Mouse (Mus musculus) lung, embryonic 16.5 days (tissue): ENCODE measurements around the gene Mcam. TPM values are rescaled to one million over a fixed set of nuclear protein-coding genes. Genes with fewer than 3 reads are reported as not detected.
A peak's percentile ranks its signal among the peaks of the same experiment; 100 is the strongest.
"Not testable (repeated sequence)": the region's sequence is repeated elsewhere in the genome, so short reads cannot be mapped to it uniquely, and the experiment has no call there.

Experiments used
- ATAC-seq: fragments of 200-750 bp; cut with Nextera tagmentation; 2 replicates; pipeline ENCODE4 v1.8.0; 2017; ENCODE audit warnings: low read depth, mild to moderate bottlenecking, moderate library complexity
- H3K27ac ChIP-seq: fragments of 300-500 bp; sonication (generic); 2 replicates; pipeline ENCODE4 v1.5.1; 2014; ENCODE audit warnings: mild to moderate bottlenecking, control low read depth, low read length
- H3K27me3 ChIP-seq: fragments of 300-500 bp; sonication (generic); 2 replicates; pipeline ENCODE4 v1.6.1; 2014; ENCODE audit warnings: low read depth, low read length, mixed read lengths; ENCODE audit not compliant: control insufficient read depth, insufficient read depth
- H3K36me3 ChIP-seq: fragments of 300-500 bp; sonication (generic); 2 replicates; pipeline ENCODE4 v1.6.1; 2014; ENCODE audit warnings: low read length; ENCODE audit not compliant: control insufficient read depth, insufficient read depth
- H3K4me1 ChIP-seq: fragments of 300-500 bp; sonication (generic); replicated peaks from 2 replicates; pipeline ENCODE4 v1.6.1; 2014; ENCODE audit warnings: low read length, mixed read lengths; ENCODE audit not compliant: control insufficient read depth, insufficient read depth
- H3K4me2 ChIP-seq: fragments of 300-500 bp; sonication (generic); 2 replicates; pipeline ENCODE4 v1.6.1; 2014; ENCODE audit warnings: low read depth, low read length, control low read depth
- H3K4me3 ChIP-seq: fragments of 300-500 bp; sonication (generic); 2 replicates; pipeline ENCODE4 v1.5.1; 2014; ENCODE audit warnings: mild to moderate bottlenecking, low read length, control low read depth
- H3K9ac ChIP-seq: fragments of 300-500 bp; sonication (generic); 2 replicates; pipeline ENCODE4 v1.6.1; 2014; ENCODE audit warnings: low read length, control low read depth
- H3K9me3 ChIP-seq: fragments of 300-500 bp; sonication (generic); 2 replicates; pipeline ENCODE4 v1.6.1; 2016; ENCODE audit warnings: low read length; ENCODE audit not compliant: control insufficient read depth
- WGBS: fragments of 180-500 bp; shearing (Covaris S2); extraction: QIAGEN DNeasy Blood & Tissue Kit; methylation state at CpG from one replicate; pipeline ENCODE4 v1.1.7; 2014; 5-methylcytosine and 5-hydroxymethylcytosine counted together
- polyA plus RNA-seq: library from polyadenylated mRNA; unstranded; fragments of >200 nt; fragmentation: Nextera tagmentation; extraction: Ambion mirVana; gene quantifications from 2 replicates; pipeline ENCODE4 v1.2.1, GENCODE M21; 2015

Mcam gene
- polyA plus RNA-seq, 1 experiment from 2014 or later = 99.1 TPM

DNA sequence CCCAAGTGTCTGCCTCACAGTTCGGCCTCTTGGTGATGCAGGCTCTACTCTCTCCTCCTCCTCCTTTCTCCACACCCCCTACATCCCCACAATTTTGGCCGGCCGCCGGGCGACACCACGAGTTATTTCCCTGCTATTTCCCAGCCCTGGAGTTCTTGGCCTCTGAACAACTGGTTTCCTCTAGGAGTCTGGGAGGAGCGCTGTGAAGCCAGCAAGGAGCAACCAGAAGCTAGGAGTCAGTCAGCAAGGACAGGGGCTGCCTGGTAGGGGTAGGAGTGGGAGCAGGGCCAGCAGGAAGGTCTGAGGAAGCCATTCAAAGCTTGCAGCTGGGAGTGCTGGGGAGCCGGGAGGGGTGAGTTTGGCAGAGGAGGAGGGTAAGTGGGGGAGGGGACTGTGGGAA is 27.2 kb upstream of the Mcam start, which contains the start of gene C1qtnf5:
C1qtnf5 (plus strand) TSS at position 136 of the 400 bp plus-strand sequence.
- Histone ChIP-seq H3K9ac (peak within 1 kb of the TSS; percentile 19), H3K36me3 (peaks cover 7% of the 10 kb centered on the region), H3K9me3 (no peaks in the 10 kb centered on the region), H3K27me3 (no peaks in the 10 kb centered on the region), H3K4me3 (peak within 1 kb of the TSS; percentile 3; the same call in 1 of the 2 replicates), H3K4me1 (peaks cover 38% of the 10 kb centered on the region), H3K27ac (peak within 1 kb of the TSS; percentile 79), H3K4me2 (peak within 1 kb of the TSS; percentile 39)
- 22% methylated on average over 8 of the region's 8 CpGs for WGBS
- ATAC-seq = peak; percentile 88

DNA sequence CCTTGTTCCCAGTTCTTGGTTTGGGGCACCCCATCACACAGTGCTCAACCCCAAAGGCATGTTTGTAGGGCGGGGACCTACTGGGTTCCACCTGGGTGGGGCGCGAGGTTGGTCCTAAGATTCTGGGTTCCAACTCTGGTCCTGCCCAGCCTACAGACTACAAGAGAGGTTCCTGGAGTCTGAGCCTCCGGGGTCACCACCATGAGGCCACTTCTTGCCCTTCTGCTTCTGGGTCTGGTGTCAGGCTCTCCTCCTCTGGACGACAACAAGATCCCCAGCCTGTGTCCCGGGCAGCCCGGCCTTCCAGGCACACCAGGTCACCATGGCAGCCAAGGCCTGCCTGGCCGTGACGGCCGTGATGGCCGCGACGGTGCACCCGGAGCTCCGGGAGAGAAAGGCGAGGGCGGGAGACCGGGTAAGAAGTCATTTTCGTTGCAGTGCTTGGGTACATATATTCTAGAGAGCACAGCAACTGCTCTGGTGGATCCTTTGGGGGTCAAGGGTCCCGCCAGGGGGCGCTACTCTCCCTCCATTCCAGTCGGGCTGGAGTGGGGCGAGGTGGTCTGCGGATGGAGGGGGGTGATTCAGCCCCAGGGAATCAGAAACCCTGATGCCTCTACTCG is 26.6 kb upstream of the Mcam start:
- peak; percentile 4 for ATAC-seq
- peaks cover 38% of the 10 kb centered on the region for H3K4me1 ChIP-seq
- WGBS = 46% methylated on average over 25 of the region's 25 CpGs

GRCm38 (mm10) chr9:44108269-44109055 is 25.8 kb upstream of the Mcam start:
- peaks cover 38% of the 10 kb centered on the region for H3K4me1 ChIP-seq
- WGBS = 78% methylated on average over 31 of the region's 31 CpGs
- H3K27ac ChIP-seq = peak overlapping the region; percentile 79
- H3K36me3 ChIP-seq = peaks cover 7% of the 10 kb centered on the region
- H3K9ac ChIP-seq = peak overlapping the region; percentile 41
- peak overlapping the region; percentile 47 for H3K4me2 ChIP-seq
- ATAC-seq = no peak
- peak overlapping the region; percentile 14; the same call in 1 of the 2 replicates for H3K4me3 ChIP-seq
- no peaks in the 10 kb centered on the region for H3K27me3 ChIP-seq
- H3K9me3 ChIP-seq = no peaks in the 10 kb centered on the region

More for the DNA sequence above, 26.6 kb upstream of the Mcam start:
- Histone ChIP-seq H3K4me2 (peak overlapping the region; percentile 39), H3K36me3 (peaks cover 7% of the 10 kb centered on the region), H3K9ac (peak overlapping the region; percentile 19), H3K4me3 (peak overlapping the region; percentile 3; the same call in 1 of the 2 replicates), H3K27ac (peak overlapping the region; percentile 79), H3K9me3 (no peaks in the 10 kb centered on the region), H3K27me3 (no peaks in the 10 kb centered on the region)

DNA sequence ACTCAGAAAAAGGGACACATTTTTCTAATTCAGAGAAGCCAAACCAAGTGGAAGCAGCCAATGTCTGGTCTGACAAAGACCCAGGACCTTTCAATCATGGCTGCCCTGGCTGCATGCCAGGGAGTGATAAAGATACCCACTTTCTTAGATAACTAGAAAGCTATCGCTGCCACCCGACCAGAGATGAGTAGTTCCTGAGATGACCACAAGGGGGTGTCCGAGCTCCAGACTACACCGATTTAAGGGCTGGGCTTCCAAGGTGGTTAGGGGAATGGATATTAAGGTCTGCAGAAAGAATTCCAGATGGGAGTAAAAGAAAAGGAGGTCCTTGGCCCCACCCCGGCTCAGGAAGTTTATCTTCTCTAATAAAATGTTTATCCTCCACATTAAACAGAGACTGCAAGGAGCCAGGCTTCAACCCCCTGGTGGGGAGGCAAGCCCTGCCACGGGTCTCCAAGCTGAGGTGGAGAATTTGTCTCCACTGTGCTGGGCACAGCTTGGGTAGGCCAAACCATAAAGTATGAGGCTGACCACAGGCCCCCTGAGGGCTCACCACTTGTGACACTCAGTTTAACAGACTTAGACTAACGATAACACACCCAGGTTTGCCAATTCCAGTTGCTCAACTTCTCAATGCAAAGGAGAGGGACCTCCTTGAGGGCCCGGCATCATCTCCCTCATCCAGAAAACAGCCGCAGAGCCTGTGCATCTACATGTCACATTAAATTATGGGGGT is 24.7 kb upstream of the Mcam start:
- peak overlapping the region; percentile 57 for H3K9ac ChIP-seq

GRCm38 (mm10) chr9:44111909-44112308 is 22.4 kb upstream of the Mcam start:
- not testable (repeated sequence) for H3K9me3 ChIP-seq, H3K9ac ChIP-seq, H3K27ac ChIP-seq, H3K36me3 ChIP-seq, ATAC-seq, H3K27me3 ChIP-seq
- 45% methylated on average over 9 of the region's 12 CpGs for WGBS
- peak overlapping the region; percentile 60 for H3K4me2 ChIP-seq
- peak overlapping the region; percentile 80 for H3K4me3 ChIP-seq
- H3K4me1 ChIP-seq = peaks cover 37% of the 10 kb centered on the region

More for the DNA sequence above, 24.7 kb upstream of the Mcam start:
- H3K27ac ChIP-seq = 0 out of 2 replicates have a peak overlapping the region, but pooled peaks have one; percentile 4
- peak overlapping the region; percentile 47 for H3K4me2 ChIP-seq
- H3K36me3 ChIP-seq = peaks cover 7% of the 10 kb centered on the region
- H3K4me3 ChIP-seq = peak overlapping the region; percentile 14
- ATAC-seq = no peak
- 22% methylated on average over 9 of the region's 9 CpGs for whole genome bisulfite sequencing
- no peaks in the 10 kb centered on the region for H3K27me3 ChIP-seq
- H3K4me1 ChIP-seq = peaks cover 41% of the 10 kb centered on the region
- no peaks in the 10 kb centered on the region for H3K9me3 ChIP-seq

GRCm38 (mm10) chr9:44113105-44113789 is 21.0 kb upstream of the Mcam start, which contains the start of the genes Gm49380 and Rnf26:
Gm49380 (minus strand) TSS chr9:44113500.
Rnf26 (minus strand) TSS chr9:44113517.
- ATAC-seq = peak; percentile 97
- WGBS = under 1% methylated on average over 51 of the region's 51 CpGs
- peak within 1 kb of the TSS; percentile 60 for H3K4me2 ChIP-seq
- peak within 1 kb of the TSS; percentile 90 for H3K9ac ChIP-seq
- peaks cover 4% of the 10 kb centered on the region for H3K36me3 ChIP-seq
- peaks cover 27% of the 10 kb centered on the region for H3K4me1 ChIP-seq
- no peaks in the 10 kb centered on the region for H3K27me3 ChIP-seq
- H3K4me3 ChIP-seq = peak within 1 kb of the TSS; percentile 80
- H3K27ac ChIP-seq = peak within 1 kb of the TSS; percentile 73; the same call in 1 of the 2 replicates
- H3K9me3 ChIP-seq = no peaks in the 10 kb centered on the region

DNA sequence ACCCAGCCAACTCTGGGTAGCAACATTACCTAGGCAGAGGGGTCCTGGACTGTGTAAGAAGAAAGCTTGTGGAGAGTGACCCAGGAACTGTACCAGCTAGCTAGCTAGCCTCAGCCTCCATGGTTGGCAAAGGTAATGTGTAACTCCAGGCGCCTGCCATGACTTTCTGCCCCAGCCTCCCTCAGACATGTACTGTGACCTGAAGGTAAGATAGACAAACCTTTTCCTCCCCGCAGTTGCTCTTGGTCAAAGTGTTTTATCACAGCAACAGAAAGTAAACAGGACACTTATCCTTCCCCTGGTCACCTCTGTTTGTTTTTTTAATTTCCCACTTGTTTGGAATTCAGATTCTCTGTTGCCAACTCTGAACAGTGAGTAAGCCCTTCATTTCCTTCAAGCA is 19.8 kb upstream of the Mcam start:
- WGBS = 52% methylated on average over 2 of the region's 2 CpGs

GRCm38 (mm10) chr9:44115599-44115998 is 18.7 kb upstream of the Mcam start:
- Histone ChIP-seq H3K9me3 (no peaks in the 10 kb centered on the region), H3K4me3 (no peak overlapping the region), H3K27ac (no peak overlapping the region), H3K27me3 (no peaks in the 10 kb centered on the region), H3K4me2 (no peak overlapping the region), H3K36me3 (no peaks in the 10 kb centered on the region), H3K4me1 (peaks cover 3% of the 10 kb centered on the region), H3K9ac (no peak overlapping the region)
- 82% methylated on average over 9 of the region's 9 CpGs for WGBS
- ATAC-seq = no peak

More for the DNA sequence above, 19.8 kb upstream of the Mcam start:
- H3K9me3 ChIP-seq = no peaks in the 10 kb centered on the region
- H3K4me2 ChIP-seq = no peak overlapping the region
- no peak overlapping the region for H3K4me3 ChIP-seq
- no peak overlapping the region for H3K9ac ChIP-seq
- ATAC-seq = no peak
- H3K27ac ChIP-seq = no peak overlapping the region
- H3K27me3 ChIP-seq = no peaks in the 10 kb centered on the region
- H3K36me3 ChIP-seq = no peaks in the 10 kb centered on the region
- peaks cover 15% of the 10 kb centered on the region for H3K4me1 ChIP-seq
